Mouse (Mus musculus) midbrain, embryonic 13.5 days (tissue): ENCODE results near the gene Top2a. TPM values are rescaled to one million over a fixed set of nuclear protein-coding genes. Genes with fewer than 3 reads are reported as not detected.

Experiments used
- ATAC-seq: fragments of 200-750 bp; cut with Nextera tagmentation; 2 replicates; pipeline ENCODE4 v1.8.0; 2017; ENCODE audit warnings: mild to moderate bottlenecking, moderate TSS enrichment, moderate library complexity
- H3K27ac ChIP-seq: fragments of 300-500 bp; sonication (generic); 2 replicates; pipeline ENCODE4 v1.5.1; 2015; ENCODE audit warnings: inconsistent platforms, mild to moderate bottlenecking, moderate library complexity
- H3K27me3 ChIP-seq: fragments of 300-500 bp; sonication (generic); 2 replicates; pipeline ENCODE4 v1.6.1; 2015; ENCODE audit warnings: mild to moderate bottlenecking, inconsistent platforms
- H3K36me3 ChIP-seq: fragments of 300-500 bp; sonication (generic); 2 replicates; pipeline ENCODE4 v1.6.1; 2015; ENCODE audit warnings: mild to moderate bottlenecking, inconsistent platforms
- H3K4me1 ChIP-seq: fragments of 300-500 bp; sonication (generic); replicated peaks from 2 replicates; pipeline ENCODE4 v1.6.1; 2015; ENCODE audit warnings: inconsistent platforms
- H3K4me2 ChIP-seq: fragments of 300-500 bp; sonication (generic); replicated peaks from 2 replicates; pipeline ENCODE4 v1.6.1; 2015; ENCODE audit warnings: moderate library complexity, mild to moderate bottlenecking, inconsistent platforms
- H3K4me3 ChIP-seq: fragments of 300-500 bp; sonication (generic); replicated peaks from 2 replicates; pipeline ENCODE4 v1.5.1; 2015; ENCODE audit warnings: mild to moderate bottlenecking, inconsistent platforms
- H3K9ac ChIP-seq: fragments of 300-500 bp; sonication (generic); replicated peaks from 2 replicates; pipeline ENCODE4 v1.6.1; 2015; ENCODE audit warnings: mild to moderate bottlenecking, inconsistent platforms
- H3K9me3 ChIP-seq: fragments of 300-500 bp; sonication (generic); 2 replicates; pipeline ENCODE4 v1.6.1; 2016; ENCODE audit warnings: mild to moderate bottlenecking, inconsistent platforms
- WGBS: fragments of 180-500 bp; shearing (Covaris S2); methylation state at CpG from one replicate; pipeline ENCODE4 v1.1.7; 2015; 5-methylcytosine and 5-hydroxymethylcytosine counted together
- polyA plus RNA-seq: library from polyadenylated mRNA; unstranded; fragments of >200 nt; fragmentation: Nextera tagmentation; extraction: Ambion mirVana; gene quantifications from 2 replicates; pipeline ENCODE4 v1.2.1, GENCODE M21; 2015

The Top2a gene
- polyA plus RNA-seq, 1 experiment from 2014 or later, result 118 TPM

GRCm38 (mm10) chr11:98978526-98979148 lies 45.4 kb downstream of the Top2a start:
- Histone ChIP-seq H3K9me3 (no peaks in the 10 kb centered on the region), H3K4me1 (peaks cover 20% of the 10 kb centered on the region), H3K9ac (no peak overlapping the region), H3K4me3 (no peak overlapping the region), H3K4me2 (no peak overlapping the region), H3K36me3 (peaks cover 1% of the 10 kb centered on the region), H3K27ac (no peak overlapping the region), H3K27me3 (peaks cover 27% of the 10 kb centered on the region)
- ATAC-seq, result no peak
- 65% methylated on average over 15 of the region's 15 CpGs for WGBS

GRCm38 (mm10) chr11:98974871-98975719 lies 48.9 kb downstream of the Top2a start:
- Histone ChIP-seq H3K4me2 (no peak overlapping the region), H3K9me3 (no peaks in the 10 kb centered on the region), H3K27me3 (peaks cover under 1% of the 10 kb centered on the region; the same call in 1 of the 2 replicates), H3K27ac (no peak overlapping the region), H3K4me3 (no peak overlapping the region), H3K4me1 (peaks cover 27% of the 10 kb centered on the region), H3K36me3 (peaks cover 14% of the 10 kb centered on the region), H3K9ac (no peak overlapping the region)
- peak; percentile 14; the same call in 1 of the 2 replicates for ATAC-seq
- WGBS, result 49% methylated on average over 5 of the region's 5 CpGs

GRCm38 (mm10) chr11:98974213-98974612 lies 49.8 kb downstream of the Top2a start:
- no peak overlapping the region for H3K4me3 ChIP-seq
- H3K36me3 ChIP-seq, result peaks cover 14% of the 10 kb centered on the region
- no peaks in the 10 kb centered on the region for H3K9me3 ChIP-seq
- peaks cover 36% of the 10 kb centered on the region for H3K4me1 ChIP-seq
- H3K27ac ChIP-seq, result no peak overlapping the region
- H3K9ac ChIP-seq, result no peak overlapping the region
- H3K27me3 ChIP-seq, result no peaks in the 10 kb centered on the region
- ATAC-seq, result no peak
- H3K4me2 ChIP-seq, result no peak overlapping the region
- 81% methylated on average over 6 of the region's 6 CpGs for WGBS

GRCm38 (mm10) chr11:98973584-98973983 lies 50.4 kb downstream of the Top2a start:
- H3K27me3 ChIP-seq, result no peaks in the 10 kb centered on the region
- WGBS, result 87% methylated on average over 14 of the region's 14 CpGs
- H3K9ac ChIP-seq, result no peak overlapping the region
- H3K27ac ChIP-seq, result no peak overlapping the region
- no peak for ATAC-seq
- no peak overlapping the region for H3K4me3 ChIP-seq
- H3K4me1 ChIP-seq, result peaks cover 38% of the 10 kb centered on the region
- H3K36me3 ChIP-seq, result peaks cover 14% of the 10 kb centered on the region
- no peaks in the 10 kb centered on the region for H3K9me3 ChIP-seq
- H3K4me2 ChIP-seq, result no peak overlapping the region

GRCm38 (mm10) chr11:98972801-98973360 lies 51.1 kb downstream of the Top2a start:
- Histone ChIP-seq H3K9ac (no peak overlapping the region), H3K4me2 (no peak overlapping the region), H3K27ac (no peak overlapping the region), H3K36me3 (peaks cover 14% of the 10 kb centered on the region), H3K9me3 (no peaks in the 10 kb centered on the region), H3K27me3 (no peaks in the 10 kb centered on the region), H3K4me3 (no peak overlapping the region), H3K4me1 (peaks cover 45% of the 10 kb centered on the region)
- WGBS, result 91% methylated on average over 9 of the region's 9 CpGs
- no peak for ATAC-seq

GRCm38 (mm10) chr11:98972215-98972614 lies 51.8 kb downstream of the Top2a start:
- no peak overlapping the region for H3K9ac ChIP-seq
- H3K4me2 ChIP-seq, result no peak overlapping the region
- 52% methylated on average over 9 of the region's 9 CpGs for WGBS
- no peak overlapping the region for H3K27ac ChIP-seq
- no peaks in the 10 kb centered on the region for H3K9me3 ChIP-seq
- H3K4me3 ChIP-seq, result no peak overlapping the region
- H3K27me3 ChIP-seq, result no peaks in the 10 kb centered on the region
- peaks cover 14% of the 10 kb centered on the region for H3K36me3 ChIP-seq
- peaks cover 51% of the 10 kb centered on the region for H3K4me1 ChIP-seq
- ATAC-seq, result 0 out of 2 replicates have a peak, but pooled peaks have one; percentile 9

- Histone ChIP-seq H3K9me3 (no peaks in the 10 kb centered on the region), H3K4me1 (peaks cover 59% of the 10 kb centered on the region), H3K4me2 (peak overlapping the region; percentile 49; the same call in 1 of the 2 replicates), H3K27me3 (no peaks in the 10 kb centered on the region), H3K27ac (peak overlapping the region; percentile 92), H3K9ac (peak overlapping the region; percentile 29; the same call in 1 of the 2 replicates), H3K36me3 (peaks cover 14% of the 10 kb centered on the region), H3K4me3 (no peak overlapping the region)
- 69% methylated on average over 23 of the region's 23 CpGs for WGBS
- no peak for ATAC-seq
Observed at GRCm38 (mm10) chr11:98971316-98972031, 52.5 kb downstream of the Top2a start.

GRCm38 (mm10) chr11:98970191-98970925 lies 53.6 kb downstream of the Top2a start:
- no peak overlapping the region for H3K4me3 ChIP-seq
- H3K4me2 ChIP-seq, result peak overlapping the region; percentile 49
- H3K9me3 ChIP-seq, result no peaks in the 10 kb centered on the region
- H3K27me3 ChIP-seq, result no peaks in the 10 kb centered on the region
- peaks cover 70% of the 10 kb centered on the region for H3K4me1 ChIP-seq
- H3K27ac ChIP-seq, result peak overlapping the region; percentile 92
- H3K36me3 ChIP-seq, result peaks cover 14% of the 10 kb centered on the region
- ATAC-seq, result no peak
- WGBS, result 57% methylated on average over 29 of the region's 29 CpGs
- peak overlapping the region; percentile 58 for H3K9ac ChIP-seq

- WGBS, result 8% methylated on average over 17 of the region's 17 CpGs
- Histone ChIP-seq H3K36me3 (peaks cover 14% of the 10 kb centered on the region), H3K9me3 (no peaks in the 10 kb centered on the region), H3K27ac (peak overlapping the region; percentile 92), H3K4me1 (peaks cover 78% of the 10 kb centered on the region), H3K4me2 (peak overlapping the region; percentile 49), H3K9ac (peak overlapping the region; percentile 58), H3K27me3 (no peaks in the 10 kb centered on the region), H3K4me3 (peak overlapping the region; percentile 10)
- ATAC-seq, result peak; percentile 43
Observed at GRCm38 (mm10) chr11:98969496-98969927, 54.5 kb downstream of the Top2a start.

GRCm38 (mm10) chr11:98968716-98969495 lies 55.1 kb downstream of the Top2a start:
- peak; percentile 17 for ATAC-seq
- Histone ChIP-seq H3K27me3 (no peaks in the 10 kb centered on the region), H3K4me2 (peak overlapping the region; percentile 49), H3K9me3 (no peaks in the 10 kb centered on the region), H3K4me3 (peak overlapping the region; percentile 10), H3K4me1 (peaks cover 85% of the 10 kb centered on the region), H3K36me3 (peaks cover 14% of the 10 kb centered on the region), H3K27ac (peak overlapping the region; percentile 92), H3K9ac (peak overlapping the region; percentile 58; the same call in 1 of the 2 replicates)
- WGBS, result 2% methylated on average over 20 of the region's 20 CpGs
